Mouse (Mus musculus) MN1 (cell line): ENCODE measurements at regions not wholly inside any gene's neighbourhood (a gene's known extent, or its start where the extent isn't known, plus 50 kb on each side); places are given as distances from the start of the nearest gene placed in this dataset.

Experiments
- DNase-seq: peaks from one replicate; pipeline ENCODE4 v3.0.0-alpha.2; 2016; ENCODE audit warnings: low spot score

- no peak for DNase-seq
These were observed 265.2 kb downstream of the Mreg start for GRCm38 (mm10) chr1:71946911-71947310.

DNA sequence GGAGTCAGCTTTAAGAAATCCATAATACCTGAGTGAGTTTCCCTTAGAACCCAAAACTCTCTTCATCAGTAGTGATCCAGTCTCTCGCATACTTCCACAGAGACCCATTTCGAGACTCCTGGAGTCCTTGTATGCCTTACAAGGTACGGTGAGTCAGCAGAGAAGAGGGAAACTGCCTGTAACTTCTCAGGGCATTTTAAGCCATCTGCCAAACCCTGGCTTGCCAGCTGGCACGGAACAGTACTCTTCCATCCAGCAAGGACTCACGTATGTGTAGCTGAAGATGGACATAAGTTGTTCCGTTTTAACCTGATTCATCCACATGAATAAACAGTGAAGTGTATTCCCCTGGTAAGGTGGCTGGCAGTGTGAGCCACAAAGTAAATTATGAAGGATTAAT is 267.0 kb downstream of the Mreg start:
- DNase-seq = peak; percentile 45

DNA sequence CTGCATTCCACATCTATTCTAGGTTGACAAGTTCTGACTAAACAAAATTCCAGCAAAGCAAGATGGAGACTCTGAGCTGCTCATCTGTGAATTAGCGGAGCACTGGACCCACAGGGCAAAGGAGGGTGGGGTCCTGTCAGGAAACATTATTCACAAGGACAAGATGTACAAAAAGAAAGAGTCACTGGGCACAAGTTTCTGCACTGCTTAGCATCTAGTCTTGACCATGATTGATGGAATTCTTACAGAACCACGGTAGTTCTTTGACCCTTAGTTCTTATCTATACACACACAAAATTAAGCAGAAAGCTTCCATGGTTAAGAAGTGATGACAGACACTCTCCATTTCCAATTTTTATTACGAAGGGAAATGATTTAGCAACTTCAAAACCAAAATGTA is 267.6 kb downstream of the Mreg start:
- no peak for DNase-seq

DNA sequence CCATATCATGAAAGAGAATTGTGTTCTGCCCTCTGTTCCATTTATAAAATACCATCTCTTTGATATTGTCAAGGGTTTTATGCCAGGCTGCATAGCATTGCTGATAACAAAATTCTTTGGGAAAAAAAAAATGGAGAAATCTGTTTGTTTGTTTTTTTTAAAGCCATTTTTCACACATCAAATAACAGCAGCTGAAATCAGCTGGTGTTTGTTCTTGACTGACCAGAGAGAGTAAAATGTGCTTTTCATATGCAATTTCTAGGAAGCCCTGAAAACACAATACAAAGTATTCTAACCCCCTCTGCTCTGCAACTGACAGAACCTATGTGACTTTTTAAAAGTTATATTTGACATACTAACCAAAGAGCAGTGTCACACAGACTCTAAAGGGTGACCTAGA is 270.0 kb downstream of the Mreg start:
- DNase-seq = no peak

DNA sequence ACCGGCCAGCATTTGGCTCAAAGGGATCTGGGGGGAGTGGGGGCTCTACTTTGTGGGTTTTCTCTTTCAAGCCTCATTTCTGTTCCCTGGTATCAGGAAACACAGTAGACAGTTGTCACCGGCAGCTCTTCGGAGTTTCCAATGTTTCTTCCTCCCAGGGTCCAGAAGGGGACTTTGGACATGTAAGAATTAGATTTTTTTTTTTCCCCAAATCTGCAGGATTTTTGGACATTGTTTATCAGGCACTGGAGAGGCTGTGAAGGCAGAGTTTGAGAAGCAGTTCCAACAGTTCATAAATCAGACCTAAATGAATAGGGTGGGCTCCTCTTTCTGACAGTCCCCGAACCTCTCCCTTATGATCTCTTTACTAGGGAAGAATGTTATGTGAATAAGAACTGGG is 270.4 kb downstream of the Mreg start:
- DNase-seq = no peak

- no peak for DNase-seq
These were observed 271.2 kb downstream of the Mreg start for GRCm38 (mm10) chr1:71940900-71941299.

DNA sequence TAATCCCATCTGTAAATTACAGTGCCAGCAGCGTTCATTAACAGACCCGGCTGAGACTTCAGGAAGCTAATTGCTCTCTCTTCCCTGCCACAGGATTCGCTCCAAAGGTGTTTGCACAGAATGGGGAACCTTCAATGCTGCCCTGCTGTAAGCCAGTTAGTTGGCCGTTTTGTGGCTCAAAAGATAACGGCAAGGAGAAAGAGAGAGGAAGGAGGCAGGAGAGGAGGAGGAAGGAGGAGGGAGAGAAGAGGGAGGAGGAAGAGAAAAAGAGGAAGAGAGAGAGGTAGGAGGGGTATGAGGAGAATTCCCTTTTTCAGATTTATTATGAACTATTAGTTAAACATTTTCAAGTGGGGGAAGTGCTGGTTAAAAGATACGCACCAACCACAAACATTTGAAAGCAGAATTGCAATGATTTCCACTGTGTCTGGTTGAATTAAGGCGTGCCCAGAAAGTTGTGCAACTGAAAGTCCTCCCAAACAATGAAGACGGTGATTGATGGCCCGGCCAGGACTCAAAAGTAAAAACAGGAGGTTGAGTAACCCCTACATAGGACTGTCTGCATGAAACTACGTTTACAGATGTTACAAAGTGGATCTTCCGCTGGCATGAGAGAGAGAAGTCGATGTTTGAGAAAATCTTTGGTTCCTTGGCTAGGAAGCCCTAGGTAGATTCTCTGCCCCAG is 273.6 kb downstream of the Mreg start:
- DNase-seq = no peak

GRCm38 (mm10) chr1:71937922-71938321 is 274.2 kb downstream of the Mreg start:
- no peak for DNase-seq

DNA sequence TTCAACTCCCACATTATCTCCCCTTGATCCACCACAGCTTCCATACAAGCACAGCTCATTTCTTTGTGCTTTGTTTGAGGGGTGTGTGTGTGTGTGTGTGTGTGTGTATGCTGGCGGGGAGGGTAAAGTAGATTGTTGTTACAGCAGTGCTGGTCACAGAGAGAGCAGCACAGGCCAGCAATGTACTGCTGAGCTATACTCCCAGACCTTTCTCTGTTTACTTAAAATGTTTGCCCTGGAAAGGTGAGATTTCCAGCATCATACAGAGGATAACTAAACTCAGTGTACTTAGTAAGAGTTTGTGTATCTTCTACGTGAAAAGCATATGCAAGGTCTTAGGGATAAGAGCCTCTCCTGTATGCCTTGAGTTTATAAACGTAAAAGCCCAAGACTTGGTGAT is 274.9 kb downstream of the Mreg start:
- DNase-seq = no peak

DNA sequence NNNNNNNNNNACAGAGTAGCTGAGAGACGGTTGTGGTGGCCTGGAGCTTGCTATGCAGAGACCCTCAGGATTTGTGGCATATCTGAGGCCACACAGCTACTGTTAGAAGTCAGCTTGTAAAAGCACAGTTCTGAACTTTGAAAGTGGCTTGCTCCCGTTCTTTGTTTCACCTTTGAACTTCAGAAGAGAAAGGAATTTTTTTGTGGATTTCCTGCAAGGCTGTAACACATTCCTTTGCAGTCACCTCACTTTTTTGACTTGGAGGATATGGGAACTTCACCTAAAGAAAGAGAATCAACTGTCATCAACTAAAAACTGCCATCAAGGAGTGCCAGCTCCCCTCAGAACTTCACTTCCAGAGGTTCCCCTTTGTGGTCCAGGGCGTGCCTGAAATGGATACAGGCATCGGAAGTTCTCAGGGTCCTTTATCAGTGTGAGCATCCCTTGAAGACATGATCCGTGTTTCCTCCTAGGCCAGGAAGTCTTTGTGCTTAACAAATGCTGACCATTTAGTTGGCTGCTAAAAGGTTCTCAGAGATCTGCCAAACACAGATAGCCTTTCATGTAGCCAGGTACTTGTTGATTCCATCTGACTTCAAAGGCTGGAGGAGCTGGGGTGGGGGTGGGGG is 275.5 kb downstream of the Mreg start:
- no peak for DNase-seq

- no peak for DNase-seq
These were observed 272.5 kb upstream of the Fn1 start for GRCm38 (mm10) chr1:71925501-71925900.

- DNase-seq = no peak
These were observed 271.9 kb upstream of the Fn1 start for GRCm38 (mm10) chr1:71924884-71925283.

- DNase-seq = no peak
These were observed 270.7 kb upstream of the Fn1 start for GRCm38 (mm10) chr1:71923731-71924130.

DNA sequence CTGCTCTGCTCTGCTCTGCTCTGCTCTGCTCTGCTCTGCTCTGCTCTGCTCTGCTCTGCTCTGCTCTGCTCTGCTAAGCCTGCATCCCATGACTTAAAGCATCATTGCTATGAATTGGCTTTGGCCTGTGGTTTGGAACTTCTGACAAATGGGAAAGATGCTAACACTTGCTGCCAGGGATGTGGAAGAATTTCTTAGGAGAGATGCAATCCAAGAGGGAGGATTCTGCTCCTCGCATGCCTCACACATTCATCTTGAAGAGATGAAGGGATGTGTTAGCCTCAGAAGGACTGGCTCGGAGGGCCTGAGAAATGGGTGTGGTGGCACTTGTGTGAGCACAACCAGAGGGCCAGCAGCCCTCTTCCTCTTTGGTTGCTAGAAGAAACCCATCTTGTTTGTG is 268.5 kb upstream of the Fn1 start:
- DNase-seq = no peak

GRCm38 (mm10) chr1:71919891-71920290 is 266.9 kb upstream of the Fn1 start:
- no peak for DNase-seq

GRCm38 (mm10) chr1:71917021-71917420 is 264.0 kb upstream of the Fn1 start:
- no peak for DNase-seq

DNA sequence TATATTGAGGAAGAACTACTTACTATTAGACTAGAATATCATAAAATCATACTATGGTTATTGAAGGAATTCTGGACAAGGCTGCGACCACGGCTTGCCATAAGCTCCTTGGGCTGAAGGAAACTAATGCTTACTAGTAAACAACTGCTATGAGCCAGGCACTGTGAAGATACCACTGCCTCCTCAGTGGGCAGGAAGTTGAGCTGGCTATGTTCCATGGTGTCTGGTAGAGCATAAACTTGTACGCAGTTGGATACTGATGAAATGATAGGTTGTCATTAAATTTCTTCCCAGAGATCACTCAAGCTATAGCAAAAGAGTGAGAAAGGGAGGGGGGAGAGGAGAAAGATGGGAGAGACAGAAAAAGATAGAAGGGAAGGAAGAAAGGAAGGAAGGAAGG is 261.4 kb upstream of the Fn1 start:
- peak; percentile 25 for DNase-seq

DNA sequence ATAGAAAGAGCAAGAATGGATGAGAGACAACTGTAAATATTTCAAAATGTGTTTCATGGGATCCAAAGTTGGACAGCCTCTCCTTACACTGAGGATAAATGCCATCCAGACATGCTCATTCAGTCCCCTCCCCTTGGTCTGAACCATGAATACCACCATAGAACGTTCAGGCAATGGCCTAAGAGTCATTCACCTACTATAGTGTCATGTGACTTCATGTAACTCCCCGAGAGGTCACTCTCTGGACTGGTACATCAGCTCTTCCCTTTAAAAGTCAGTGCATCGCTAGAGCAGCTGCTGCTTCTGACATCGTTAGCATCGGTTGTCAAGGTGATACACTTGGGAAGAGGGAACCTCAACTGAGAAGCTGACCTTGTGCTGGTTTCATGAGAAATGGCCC is 260.2 kb upstream of the Fn1 start:
- DNase-seq = no peak

DNA sequence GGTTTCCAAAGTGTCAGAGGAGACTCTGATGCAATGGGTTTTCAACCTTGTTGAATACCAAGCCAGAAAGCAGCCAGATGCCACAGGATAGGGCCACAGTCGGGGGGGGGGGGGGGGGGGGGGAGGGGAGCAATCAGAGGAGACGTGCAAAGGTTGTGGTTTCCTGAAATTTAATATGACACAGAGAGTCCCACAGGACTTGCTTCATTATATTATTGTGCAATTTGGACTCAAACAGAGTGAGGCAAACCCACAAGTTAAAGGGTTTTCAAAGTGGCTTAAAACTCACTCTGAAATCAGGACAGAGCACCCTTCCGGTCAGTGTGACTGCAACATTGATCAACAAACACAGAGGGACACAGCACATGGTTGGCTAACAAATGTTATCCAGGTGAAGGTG is 259.4 kb upstream of the Fn1 start:
- peak; percentile 31 for DNase-seq

DNA sequence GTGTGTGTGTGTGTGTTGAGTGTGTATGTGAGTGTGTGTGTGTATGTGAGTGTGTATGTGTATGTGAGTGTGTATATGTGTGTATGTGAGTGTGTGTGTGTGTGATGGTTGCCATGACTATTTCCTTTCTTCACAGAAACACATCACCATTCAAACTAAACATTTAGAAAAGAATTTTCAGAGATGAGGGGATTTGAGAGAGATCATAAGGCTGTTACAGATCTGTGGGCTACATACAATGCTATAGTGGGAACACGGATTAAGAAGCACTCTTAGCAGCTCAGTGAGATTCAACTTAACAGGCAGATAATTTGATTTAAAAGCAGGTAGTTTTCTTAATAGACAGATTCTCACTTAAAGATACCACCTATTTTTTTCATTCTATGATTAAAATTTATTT is 257.1 kb upstream of the Fn1 start:
- DNase-seq = no peak

- DNase-seq = no peak
These were observed 256.6 kb upstream of the Fn1 start for GRCm38 (mm10) chr1:71909508-71910124.

- no peak for DNase-seq
These were observed 251.5 kb upstream of the Fn1 start for GRCm38 (mm10) chr1:71904376-71904948.
